Mouse (Mus musculus): ENCODE results near the gene Wfdc17. TPM values are rescaled to one million over a fixed set of nuclear protein-coding genes. Genes with fewer than 3 reads are reported as not detected.

Wfdc17 gene
- polyA plus RNA-seq, 1 experiment from 2014 or later: 1.4 TPM

DNA sequence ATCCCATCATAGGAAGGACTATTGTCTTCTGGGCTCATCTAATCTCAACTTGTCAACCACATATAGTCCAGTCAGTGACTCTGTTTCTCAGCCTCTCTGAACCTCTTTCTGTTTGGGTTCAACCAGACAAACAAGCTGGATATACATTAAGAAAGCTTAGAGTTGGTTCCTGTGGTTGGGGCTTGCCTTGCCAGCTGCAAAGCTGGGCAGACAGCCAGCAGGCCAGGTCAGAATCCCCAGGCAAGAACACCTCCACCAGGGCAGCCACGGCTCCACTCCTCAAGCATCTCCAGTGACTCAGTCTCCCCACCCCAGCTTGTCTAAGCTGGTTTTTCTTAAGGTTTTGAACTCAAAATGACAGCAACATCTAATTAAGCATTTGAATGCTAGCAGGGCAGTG is 8.9 kb downstream of the Wfdc17 start:
- no peak for ATAC-seq (replicated peaks; ENCODE audit: insufficient number of reproducible peaks, insufficient read depth, low FRiP score, low read depth)
- no peaks in the 10 kb centered on the region for H3K27me3 ChIP-seq
- no peaks in the 10 kb centered on the region for H3K36me3 ChIP-seq
- H3K4me3 ChIP-seq: no peak overlapping the region
- H3K27ac ChIP-seq: no peak overlapping the region
- no peak overlapping the region for H3K4me2 ChIP-seq
- no peak overlapping the region for H3K9ac ChIP-seq
- H3K9me3 ChIP-seq (replicated peaks): no peaks in the 10 kb centered on the region
- H3K4me1 ChIP-seq (replicated peaks): no peaks in the 10 kb centered on the region
- 70% methylated on average over 1 of the region's 1 CpGs for WGBS

- no peaks in the 10 kb centered on the region for H3K9me3 ChIP-seq (replicated peaks)
- no peaks in the 10 kb centered on the region for H3K4me1 ChIP-seq (replicated peaks)
- H3K9ac ChIP-seq: no peak overlapping the region
- no peaks in the 10 kb centered on the region for H3K36me3 ChIP-seq
- no peak overlapping the region for H3K27ac ChIP-seq
- H3K4me3 ChIP-seq: no peak overlapping the region
- no peak overlapping the region for H3K4me2 ChIP-seq
- no peak for ATAC-seq (replicated peaks; ENCODE audit: insufficient number of reproducible peaks, insufficient read depth, low FRiP score, low read depth)
- no peaks in the 10 kb centered on the region for H3K27me3 ChIP-seq
- 62% methylated on average over 2 of the region's 2 CpGs for WGBS
Observed at GRCm38 (mm10) chr11:83713925-83714324, 10.1 kb downstream of the Wfdc17 start.

GRCm38 (mm10) chr11:83717042-83717665 is 13.4 kb downstream of the Wfdc17 start:
- no peak for ATAC-seq (replicated peaks; ENCODE audit: insufficient number of reproducible peaks, insufficient read depth, low FRiP score, low read depth)
- Histone ChIP-seq H3K9ac (no peak overlapping the region), H3K9me3 (replicated peaks) (no peaks in the 10 kb centered on the region), H3K4me2 (no peak overlapping the region), H3K4me3 (no peak overlapping the region), H3K4me1 (replicated peaks) (no peaks in the 10 kb centered on the region), H3K36me3 (no peaks in the 10 kb centered on the region), H3K27ac (no peak overlapping the region), H3K27me3 (no peaks in the 10 kb centered on the region)
- 80% methylated on average over 6 of the region's 6 CpGs for WGBS

- Histone ChIP-seq H3K36me3 (no peaks in the 10 kb centered on the region), H3K9ac (no peak overlapping the region), H3K4me2 (no peak overlapping the region), H3K4me3 (no peak overlapping the region), H3K27ac (no peak overlapping the region), H3K27me3 (no peaks in the 10 kb centered on the region), H3K4me1 (replicated peaks) (no peaks in the 10 kb centered on the region), H3K9me3 (replicated peaks) (no peaks in the 10 kb centered on the region)
- no peak for ATAC-seq (replicated peaks; ENCODE audit: insufficient number of reproducible peaks, insufficient read depth, low FRiP score, low read depth)
Observed at GRCm38 (mm10) chr11:83720766-83721165, 17.0 kb downstream of the Wfdc17 start.

DNA sequence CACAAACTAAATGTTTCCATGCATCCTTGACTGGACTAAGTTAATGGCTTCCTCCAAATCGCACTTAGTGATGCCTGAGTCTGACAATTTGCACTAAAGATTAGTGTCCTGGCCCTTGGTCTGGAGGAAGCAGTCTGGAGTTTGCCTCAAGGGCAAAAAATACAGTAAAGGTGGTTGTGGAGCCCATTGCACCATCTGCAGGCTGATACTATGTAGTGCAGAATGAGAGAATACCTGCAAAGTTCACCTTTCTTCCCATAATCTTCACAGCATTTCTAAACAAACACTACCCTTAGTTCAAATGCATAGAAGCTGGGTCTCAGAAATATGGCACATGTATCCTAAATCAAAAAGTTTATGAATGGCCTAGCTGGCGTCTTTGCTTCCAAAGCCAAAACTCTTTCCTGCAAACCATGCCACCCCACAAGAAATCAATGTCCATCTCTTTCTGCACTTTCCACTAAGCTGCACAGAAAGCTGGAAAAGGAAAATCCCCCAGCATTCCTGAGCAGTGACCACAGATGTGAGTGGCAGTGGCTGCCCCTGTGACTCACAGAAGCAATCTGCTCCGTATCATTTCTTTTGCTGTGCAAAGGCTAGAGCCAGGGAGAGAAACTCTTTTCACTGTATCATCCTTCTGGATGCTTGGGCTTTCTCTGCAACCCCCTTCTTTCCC is 25.1 kb downstream of the Wfdc17 start:
- no peaks in the 10 kb centered on the region for H3K4me1 ChIP-seq (replicated peaks)
- no peaks in the 10 kb centered on the region for H3K27me3 ChIP-seq
- no peaks in the 10 kb centered on the region for H3K36me3 ChIP-seq
- 48% methylated on average over 3 of the region's 3 CpGs for WGBS
- no peaks in the 10 kb centered on the region for H3K9me3 ChIP-seq (replicated peaks)
- H3K4me3 ChIP-seq: no peak overlapping the region
- no peak overlapping the region for H3K9ac ChIP-seq
- no peak overlapping the region for H3K27ac ChIP-seq
- ATAC-seq (replicated peaks; ENCODE audit: insufficient number of reproducible peaks, insufficient read depth, low FRiP score, low read depth): no peak
- no peak overlapping the region for H3K4me2 ChIP-seq

DNA sequence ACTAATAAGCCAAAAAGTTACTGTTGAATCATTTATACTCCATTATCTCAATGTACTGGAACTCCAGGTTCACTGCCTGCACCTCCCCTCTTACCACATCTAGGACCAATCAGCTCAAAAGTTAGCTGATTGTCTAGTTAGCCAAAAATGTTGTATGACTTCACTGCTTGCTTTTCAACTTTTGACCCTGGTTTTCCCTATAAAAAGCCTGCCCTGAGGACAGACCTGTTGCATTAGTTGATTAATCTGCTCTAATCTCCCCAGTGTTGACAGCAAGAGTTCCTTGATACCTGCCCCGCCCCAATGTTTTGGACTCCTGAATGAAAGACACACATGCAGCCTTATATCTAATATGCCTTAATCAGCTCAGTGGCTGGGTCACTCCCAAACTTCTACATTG is 27.3 kb downstream of the Wfdc17 start:
- H3K27me3 ChIP-seq: no peaks in the 10 kb centered on the region
- H3K9ac ChIP-seq: no peak overlapping the region
- H3K27ac ChIP-seq: no peak overlapping the region
- no peaks in the 10 kb centered on the region for H3K9me3 ChIP-seq (replicated peaks)
- no peak; the same call in 1 of the 2 replicates for ATAC-seq (replicated peaks; ENCODE audit: insufficient number of reproducible peaks, insufficient read depth, low FRiP score, low read depth)
- no peaks in the 10 kb centered on the region for H3K36me3 ChIP-seq
- 77% methylated on average over 1 of the region's 1 CpGs for WGBS
- no peak overlapping the region for H3K4me3 ChIP-seq
- no peak overlapping the region for H3K4me2 ChIP-seq
- H3K4me1 ChIP-seq (replicated peaks): no peaks in the 10 kb centered on the region

DNA sequence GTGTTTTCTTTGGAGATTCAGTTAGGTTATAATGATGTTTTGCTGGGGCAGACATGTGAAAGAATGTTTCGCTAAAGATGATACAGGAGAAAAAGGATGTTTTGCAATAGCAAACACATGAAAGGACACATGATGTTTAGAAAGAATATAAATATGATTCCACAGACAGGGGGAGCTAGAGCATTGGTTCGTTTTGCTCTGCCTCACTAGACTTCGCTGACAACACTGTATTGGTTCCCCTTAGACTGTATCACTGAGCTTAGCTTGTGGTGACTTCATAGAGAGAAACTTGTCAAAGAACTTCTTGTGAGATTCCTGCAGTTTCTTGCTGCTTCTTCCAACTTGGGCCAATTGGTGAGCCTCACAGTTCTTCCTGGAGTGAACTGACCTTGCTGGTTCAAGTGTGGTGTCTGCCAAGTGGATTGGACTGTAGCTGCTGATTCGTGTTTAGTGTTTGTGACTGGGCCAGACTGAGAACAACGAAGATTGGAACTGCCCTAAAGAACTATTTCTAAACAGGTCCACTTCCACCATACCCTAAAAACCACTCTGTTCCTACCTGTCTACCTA is 29.4 kb downstream of the Wfdc17 start:
- H3K4me3 ChIP-seq: no peak overlapping the region
- H3K9me3 ChIP-seq (replicated peaks): no peaks in the 10 kb centered on the region
- no peak overlapping the region for H3K4me2 ChIP-seq
- H3K27ac ChIP-seq: no peak overlapping the region
- 74% methylated on average over 5 of the region's 5 CpGs for WGBS
- ATAC-seq (replicated peaks; ENCODE audit: insufficient number of reproducible peaks, insufficient read depth, low FRiP score, low read depth): no peak
- H3K4me1 ChIP-seq (replicated peaks): no peaks in the 10 kb centered on the region
- no peak overlapping the region for H3K9ac ChIP-seq
- no peaks in the 10 kb centered on the region for H3K27me3 ChIP-seq
- H3K36me3 ChIP-seq: no peaks in the 10 kb centered on the region

GRCm38 (mm10) chr11:83734215-83734614 is 30.4 kb downstream of the Wfdc17 start:
- H3K4me1 ChIP-seq (replicated peaks): no peaks in the 10 kb centered on the region
- no peaks in the 10 kb centered on the region for H3K9me3 ChIP-seq (replicated peaks)
- no peak for ATAC-seq (replicated peaks; ENCODE audit: insufficient number of reproducible peaks, insufficient read depth, low FRiP score, low read depth)
- WGBS: 78% methylated on average over 1 of the region's 1 CpGs
- H3K4me3 ChIP-seq: no peak overlapping the region
- no peaks in the 10 kb centered on the region for H3K27me3 ChIP-seq
- H3K9ac ChIP-seq: no peak overlapping the region
- H3K36me3 ChIP-seq: no peaks in the 10 kb centered on the region
- no peak overlapping the region for H3K4me2 ChIP-seq
- no peak overlapping the region for H3K27ac ChIP-seq

GRCm38 (mm10) chr11:83735881-83736280 is 32.1 kb downstream of the Wfdc17 start:
- no peak for ATAC-seq (replicated peaks; ENCODE audit: insufficient number of reproducible peaks, insufficient read depth, low FRiP score, low read depth)
- no peaks in the 10 kb centered on the region for H3K4me1 ChIP-seq (replicated peaks)
- no peak overlapping the region for H3K27ac ChIP-seq
- WGBS: 68% methylated on average over 2 of the region's 2 CpGs
- H3K4me2 ChIP-seq: no peak overlapping the region
- H3K9ac ChIP-seq: no peak overlapping the region
- H3K36me3 ChIP-seq: no peaks in the 10 kb centered on the region
- peaks cover 3% of the 10 kb centered on the region; the same call in 1 of the 2 replicates for H3K27me3 ChIP-seq
- no peaks in the 10 kb centered on the region for H3K9me3 ChIP-seq (replicated peaks)
- no peak overlapping the region for H3K4me3 ChIP-seq

DNA sequence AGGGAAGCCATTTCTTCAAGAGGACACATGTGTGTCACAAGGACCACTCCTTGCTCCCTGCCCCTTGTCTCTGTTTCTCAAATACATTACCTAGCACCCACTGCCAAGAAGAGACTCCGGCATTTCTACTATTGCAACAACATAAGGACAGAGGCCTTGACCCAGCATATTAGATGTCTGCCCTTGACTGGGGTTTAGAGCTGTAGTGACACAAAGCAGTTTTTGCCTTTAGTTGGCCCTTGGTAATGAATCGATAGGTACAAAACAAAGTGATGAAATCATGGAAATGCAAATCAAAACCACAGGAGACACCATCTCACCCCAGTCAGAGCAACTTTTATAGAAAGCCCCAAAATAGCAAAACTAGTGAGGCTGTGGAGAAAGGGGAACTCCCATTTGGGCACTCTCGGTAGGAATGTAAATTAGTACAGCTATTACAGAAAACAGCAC is 33.3 kb downstream of the Wfdc17 start:
- Histone ChIP-seq H3K4me2 (no peak overlapping the region), H3K9me3 (replicated peaks) (no peaks in the 10 kb centered on the region), H3K9ac (no peak overlapping the region), H3K27ac (no peak overlapping the region), H3K4me1 (replicated peaks) (no peaks in the 10 kb centered on the region), H3K27me3 (peaks cover 12% of the 10 kb centered on the region), H3K4me3 (no peak overlapping the region), H3K36me3 (no peaks in the 10 kb centered on the region)
- ATAC-seq (replicated peaks; ENCODE audit: insufficient number of reproducible peaks, insufficient read depth, low FRiP score, low read depth): no peak
- 72% methylated on average over 3 of the region's 3 CpGs for WGBS

DNA sequence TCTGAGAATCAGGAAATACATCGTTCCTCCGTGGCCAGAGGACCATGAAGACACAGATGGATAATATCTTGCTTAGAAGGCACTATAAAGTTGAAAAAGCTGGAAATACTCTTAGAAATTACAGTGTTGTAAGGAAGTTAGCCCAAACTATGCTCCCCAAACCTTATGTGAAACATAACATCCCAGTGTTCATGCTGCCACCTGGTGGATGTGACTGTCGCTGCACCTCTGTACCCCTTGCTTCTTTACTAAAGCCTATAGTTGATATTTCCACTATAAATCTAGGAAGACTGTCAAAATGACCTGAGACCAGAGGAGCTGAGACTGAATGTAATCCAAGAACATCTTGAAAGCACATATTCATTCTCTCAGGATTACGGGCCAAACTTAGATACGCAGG is 35.5 kb downstream of the Wfdc17 start:
- no peak for ATAC-seq (replicated peaks; ENCODE audit: insufficient number of reproducible peaks, insufficient read depth, low FRiP score, low read depth)
- 19% methylated on average over 5 of the region's 5 CpGs for WGBS
- no peak overlapping the region for H3K4me3 ChIP-seq
- H3K4me1 ChIP-seq (replicated peaks): no peaks in the 10 kb centered on the region
- H3K27ac ChIP-seq: no peak overlapping the region
- peaks cover 22% of the 10 kb centered on the region for H3K27me3 ChIP-seq
- H3K36me3 ChIP-seq: no peaks in the 10 kb centered on the region
- H3K9ac ChIP-seq: no peak overlapping the region
- H3K9me3 ChIP-seq (replicated peaks): no peaks in the 10 kb centered on the region
- no peak overlapping the region for H3K4me2 ChIP-seq

Measured in heart, embryonic 15.5 days (tissue).